Mouse (Mus musculus) spleen, adult 18-20 months (tissue): ENCODE data around the gene Mrps12.

ENCODE experiments used
- DNase-seq, 2 experiments: peaks; one replicate each; pipeline ENCODE4 v3.0.0; 2022; ENCODE audit warnings: mixed read lengths in 2 of 2

Mrps12 gene

GRCm38 (mm10) chr7:28741709-28742438 lies at the start of gene Mrps12, which contains the start of gene Sars2:
Gene Mrps12, minus strand, starts transcription at chr7:28741820.
Gene Sars2, plus strand, starts transcription at chr7:28741992.
- peak; percentile 86 to 95 for DNase-seq

- DNase-seq, result no peak
These were observed 48.6 kb upstream of the Mrps12 start for GRCm38 (mm10) chr7:28790066-28790806.

- no peak for DNase-seq
These were observed 47.6 kb upstream of the Mrps12 start for GRCm38 (mm10) chr7:28789235-28789634.

DNA sequence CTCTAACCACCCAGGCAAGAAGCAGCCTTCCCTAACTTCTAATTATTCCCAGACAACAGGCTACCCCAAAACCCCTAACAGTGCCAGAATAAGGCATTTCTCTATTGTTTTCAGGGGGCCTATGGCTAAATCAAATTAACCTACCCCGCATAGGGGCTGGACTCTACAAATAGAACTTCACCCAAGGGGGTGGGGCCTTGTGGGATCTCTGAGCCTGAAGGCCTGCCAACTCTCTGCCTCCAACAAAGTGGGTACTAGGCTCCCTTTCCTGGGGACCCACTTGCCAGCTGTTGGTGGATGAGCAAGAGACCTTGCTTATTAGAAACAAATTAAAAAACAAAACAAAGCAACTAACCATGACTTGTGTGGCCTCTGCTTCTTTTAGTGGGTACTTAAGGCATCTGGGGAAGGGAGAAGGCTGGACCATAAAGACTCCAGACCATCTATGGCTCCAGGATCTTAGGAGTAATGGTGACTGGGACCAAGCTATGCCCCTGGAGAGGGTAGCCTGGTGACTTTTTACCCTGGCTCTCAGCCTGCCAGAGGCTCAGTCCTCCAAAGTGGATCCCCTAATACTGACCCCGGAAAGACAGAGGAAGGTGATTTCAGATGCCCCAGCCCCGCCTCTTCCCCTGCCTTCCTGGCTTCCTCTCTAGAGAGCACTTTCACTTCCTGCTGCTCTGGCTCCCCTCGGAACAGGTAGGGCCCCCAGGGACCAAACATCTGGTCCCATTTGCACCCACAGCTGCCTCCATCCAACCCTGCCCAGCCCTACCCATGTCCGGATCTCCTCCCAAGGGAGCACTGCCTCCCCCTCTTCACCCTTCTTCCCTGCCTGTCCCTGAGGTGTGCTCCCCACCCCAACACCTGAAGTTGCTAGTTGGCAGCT lies 46.9 kb upstream of the Mrps12 start, which contains the start of gene Rinl:
TSS of gene Rinl (plus strand) at position 663 of the 889 bp plus-strand sequence.
- peak; percentile 84 to 89 for DNase-seq

DNA sequence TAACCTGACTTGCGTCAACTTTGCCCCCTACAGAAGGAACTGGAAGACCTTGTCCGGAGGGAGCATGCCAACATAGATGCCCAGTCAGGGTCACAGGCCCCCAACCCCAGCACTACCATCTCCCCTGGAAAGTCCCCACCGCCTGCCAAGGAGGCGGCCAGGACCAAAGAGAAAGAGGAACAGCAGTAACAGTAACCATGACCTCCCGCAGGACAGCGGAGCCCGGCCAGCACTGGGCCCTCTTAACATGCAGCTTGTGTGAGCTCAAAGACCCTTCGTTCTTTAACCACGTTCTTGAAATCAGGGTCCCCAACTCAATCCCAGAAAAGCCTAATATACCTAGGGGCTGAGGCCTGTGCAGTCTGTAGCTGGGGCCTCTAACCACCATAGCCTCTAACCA lies 46.3 kb upstream of the Mrps12 start:
- DNase-seq, result peak in 1 of 2 experiments; percentile 34

- no peak for DNase-seq
These were observed 43.5 kb upstream of the Mrps12 start for GRCm38 (mm10) chr7:28785161-28785560.

GRCm38 (mm10) chr7:28781261-28781663 lies 39.6 kb upstream of the Mrps12 start:
- DNase-seq, result peak; percentile 62 to 64

- DNase-seq, result peak in 1 of 2 experiments; percentile 46
These were observed 39.2 kb upstream of the Mrps12 start for GRCm38 (mm10) chr7:28780857-28781256.

- peak; percentile 74 to 93 for DNase-seq
These were observed 38.5 kb upstream of the Mrps12 start for GRCm38 (mm10) chr7:28780067-28780658.

DNA sequence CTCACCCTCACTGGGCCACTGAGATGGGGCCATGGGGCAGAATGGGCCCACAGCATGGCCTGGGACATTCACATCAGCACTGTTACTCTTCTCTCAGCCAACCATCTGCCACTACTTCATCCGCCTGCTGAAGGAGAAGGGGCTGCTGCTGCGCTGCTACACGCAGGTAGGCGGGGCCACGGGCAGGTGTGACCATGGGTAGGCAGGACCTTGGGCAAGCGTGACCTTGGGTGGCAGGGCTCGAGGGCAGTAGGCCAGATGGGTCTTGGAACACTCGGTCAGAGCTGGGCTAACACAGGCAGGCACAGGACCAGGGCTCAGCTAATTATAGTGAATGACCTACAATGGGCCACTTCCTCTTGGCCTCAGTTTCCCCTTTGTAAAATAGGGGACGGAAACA lies 37.2 kb upstream of the Mrps12 start:
- DNase-seq, result no peak

- no peak for DNase-seq
These were observed 33.5 kb upstream of the Mrps12 start for GRCm38 (mm10) chr7:28775129-28775528.

GRCm38 (mm10) chr7:28774164-28774563 lies 32.5 kb upstream of the Mrps12 start:
- no peak for DNase-seq

GRCm38 (mm10) chr7:28773163-28773562 lies 31.5 kb upstream of the Mrps12 start:
- DNase-seq, result no peak

- DNase-seq, result no peak
These were observed 30.2 kb upstream of the Mrps12 start for GRCm38 (mm10) chr7:28771867-28772266.

DNA sequence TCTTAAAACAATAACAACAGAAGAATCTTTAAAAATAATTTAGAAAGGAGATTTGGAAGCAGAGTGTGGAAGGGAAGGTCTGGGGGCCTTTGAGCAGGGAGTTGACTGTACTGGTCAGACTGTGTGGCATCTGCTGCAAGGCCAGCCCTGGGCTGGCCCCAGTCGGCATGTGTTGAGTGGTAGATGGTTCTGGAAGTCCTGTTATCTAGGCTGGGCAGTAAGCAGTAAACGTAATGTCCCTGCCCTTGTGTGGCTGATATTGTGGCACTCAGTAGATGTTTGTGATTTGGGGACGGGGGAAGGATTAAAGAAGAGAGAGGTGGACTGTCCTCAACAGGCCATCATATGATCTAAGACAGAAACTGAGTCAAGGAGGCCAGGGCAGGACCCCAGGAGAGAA lies 28.7 kb upstream of the Mrps12 start:
- DNase-seq, result no peak

DNA sequence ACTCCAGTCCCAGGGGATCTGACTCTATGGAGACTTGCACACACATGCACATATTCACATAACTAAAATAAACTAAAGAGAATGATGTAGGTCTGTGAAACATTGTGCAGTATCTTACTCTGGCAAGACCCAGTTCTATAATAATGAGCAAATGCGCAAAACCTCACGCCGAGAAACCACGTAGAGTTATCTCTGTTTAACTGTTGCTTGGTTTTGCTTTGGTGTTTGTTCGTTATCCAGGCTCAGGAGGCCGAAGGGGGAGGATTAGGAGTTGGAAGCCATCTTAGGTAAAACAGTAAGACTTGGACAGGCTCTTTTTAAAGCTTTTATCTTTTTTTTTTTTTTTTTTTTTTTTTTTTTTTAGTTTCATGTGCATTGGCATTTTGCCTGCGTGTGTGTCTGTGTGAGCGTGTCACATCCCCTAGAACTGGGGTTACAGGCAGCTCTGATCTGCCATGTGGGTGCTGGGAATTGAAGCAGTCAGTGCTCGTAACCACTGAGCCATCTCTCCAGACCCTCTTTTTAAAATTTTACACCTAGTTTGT lies 27.9 kb upstream of the Mrps12 start:
- DNase-seq, result no peak

DNA sequence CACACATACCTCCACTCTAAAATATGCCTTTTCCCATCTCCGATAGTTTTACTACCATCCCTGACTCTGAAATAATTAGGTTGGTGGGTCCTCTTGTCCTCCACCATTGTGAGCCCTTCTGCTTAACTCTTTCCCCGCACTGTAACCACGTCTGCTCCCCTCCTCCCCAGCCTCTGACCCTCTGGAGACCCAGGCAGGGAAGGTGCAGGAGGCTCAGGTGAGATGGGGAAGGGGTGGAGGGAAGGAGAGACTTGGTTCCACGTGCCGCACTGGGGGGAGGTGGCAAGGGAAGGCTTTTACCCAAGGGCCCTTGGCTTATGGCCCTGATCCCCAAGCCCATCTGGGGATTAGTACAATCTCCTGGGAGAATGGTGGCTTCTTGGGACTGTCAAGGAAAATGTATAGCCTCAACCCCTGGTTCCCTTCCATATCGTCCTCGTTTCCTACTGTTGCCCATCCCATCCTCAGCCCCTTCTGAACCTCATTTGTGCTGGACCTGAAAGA lies 25.9 kb upstream of the Mrps12 start, which contains the start of gene Nfkbib:
TSS of gene Nfkbib (minus strand) at position 51 of the 504 bp plus-strand sequence.
- DNase-seq, result no peak

GRCm38 (mm10) chr7:28766910-28767309 lies 25.3 kb upstream of the Mrps12 start:
- DNase-seq, result no peak

- DNase-seq, result peak; percentile 88 to 95
These were observed 24.7 kb upstream of the Mrps12 start, which contains the start of gene Sirt2 for GRCm38 (mm10) chr7:28766173-28766879. Gene Sirt2, plus strand, starts transcription at chr7:28766735.

- DNase-seq, result no peak
These were observed 23.6 kb upstream of the Mrps12 start for GRCm38 (mm10) chr7:28765211-28765610.

GRCm38 (mm10) chr7:28761907-28762306 lies 20.3 kb upstream of the Mrps12 start:
- DNase-seq, result no peak
